13 mouse cellular contexts compared by ENCODE assay signal in genomic region chr4:31323816-31324215, GRCm38 (mm10).
"Had no signal": no experiment of that assay in that cellular context is flagged by ENCODE, and none has a peak within 500 bp of the region (broad histone marks: within the 10 kb centered on the region; RNA-seq: fewer than 3 reads in every experiment).

No protein-coding gene starts in this region.

- H3K36me3 ChIP-seq: limb, embryonic 15.5 days; midbrain, embryonic 10.5 days; neural tube, embryonic 15.5 days had no signal

- H3K4me2 ChIP-seq: limb, embryonic 15.5 days; neural tube, embryonic 15.5 days had no signal

- H3K4me3 ChIP-seq: left cerebral cortex, adult 2 months; limb, embryonic 15.5 days; midbrain, embryonic 10.5 days; myocyte; neural tube, embryonic 15.5 days had no signal

- H3K9ac ChIP-seq: limb, embryonic 15.5 days; liver, embryonic 14.5 days; neural tube, embryonic 15.5 days had no signal

- H3K9me3 ChIP-seq: limb, embryonic 15.5 days; midbrain, embryonic 10.5 days; neural tube, embryonic 15.5 days had no signal

- H3K27me3 ChIP-seq: limb, embryonic 15.5 days; neural tube, embryonic 15.5 days had no signal

- H3K27ac ChIP-seq: left cerebral cortex, adult 2 months; limb, embryonic 15.5 days; liver, embryonic 14.5 days; midbrain, embryonic 10.5 days; neural tube, embryonic 15.5 days; stomach, postnatal 0 days had no signal

- H3K4me1 ChIP-seq: limb, embryonic 15.5 days; neural tube, embryonic 15.5 days had no signal

- DNase-seq: kidney, postnatal 14 days; lung, adult 18-20 months; lung, postnatal 4 days; midbrain, embryonic 14.5 days; right cerebral cortex, adult 18-20 months; thymus, postnatal 4 days had no signal
